Mouse (Mus musculus) heart, adult 2 months (tissue): ENCODE results near the gene Cxcr5.

ENCODE experiments used
- CTCF ChIP-seq: fragments of 200-600 bp; IDR thresholded peaks from 2 replicates; pipeline ENCODE4 v1.8.1; 2022; ENCODE audit warnings: antibody characterized with exemption, mild to moderate bottlenecking, moderate library complexity
- POLR2A ChIP-seq: fragments of 200-500 bp; IDR thresholded peaks from 2 replicates; pipeline ENCODE4 v1.6.1; 2011; ENCODE audit warnings: mild to moderate bottlenecking, low read depth, low read length, control low read depth; ENCODE audit not compliant: insufficient read depth

DNA sequence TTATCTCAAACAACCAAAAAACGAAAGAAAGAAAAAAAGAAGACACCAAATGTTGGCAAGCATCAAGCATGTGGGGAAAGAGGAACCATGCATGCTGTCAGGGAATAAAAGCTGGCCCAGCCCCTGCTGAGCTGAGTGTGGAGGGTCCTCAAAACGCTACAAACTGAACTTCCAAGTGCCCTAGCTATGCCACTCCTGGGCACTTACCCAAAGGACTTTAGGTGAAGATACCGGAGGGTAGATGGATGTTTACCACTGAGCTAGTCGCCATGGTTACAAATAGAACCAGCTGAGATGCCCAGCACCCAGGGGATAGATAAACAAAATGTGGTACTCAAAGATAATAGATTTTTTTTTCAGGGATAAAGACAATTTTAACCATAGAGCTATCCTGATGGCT lies at the start of gene Cxcr5:
- TF ChIP-seq CTCF (no peak), POLR2A (no peak)
